Mouse (Mus musculus) thymus, postnatal 4 days (tissue): ENCODE results near the gene Pcsk5.

Source experiments
- DNase-seq: peaks from one replicate; pipeline ENCODE4 v3.0.0; 2021

Pcsk5 gene

DNA sequence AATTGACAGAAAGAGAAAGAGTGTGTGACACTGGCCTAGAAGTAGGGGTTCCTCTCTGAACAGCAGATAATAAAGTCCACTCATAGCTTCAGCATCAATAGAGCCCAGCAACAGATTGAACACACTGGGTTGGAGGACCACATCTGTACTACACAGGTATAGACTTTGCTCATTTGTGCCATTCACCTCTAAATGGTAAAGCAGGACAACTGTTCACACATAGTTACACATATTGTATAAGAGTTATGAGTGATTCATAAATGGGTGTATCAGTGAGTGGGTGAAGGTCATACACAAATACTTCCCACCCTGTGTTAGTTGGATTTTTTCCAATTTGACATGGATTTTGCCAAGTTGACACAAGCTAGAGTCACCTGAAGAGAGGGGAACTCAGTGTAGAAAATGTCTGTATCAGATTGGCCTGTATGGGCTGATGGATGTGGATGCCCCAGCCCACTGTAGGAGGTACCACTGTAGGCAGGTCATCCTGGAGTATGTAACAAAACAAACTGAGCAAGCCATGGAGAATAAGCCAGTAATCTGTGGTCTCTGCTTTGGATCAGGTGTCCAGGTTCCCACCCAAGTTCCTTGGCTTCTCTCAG lies 104.7 kb downstream of the Pcsk5 start:
- no peak for DNase-seq

DNA sequence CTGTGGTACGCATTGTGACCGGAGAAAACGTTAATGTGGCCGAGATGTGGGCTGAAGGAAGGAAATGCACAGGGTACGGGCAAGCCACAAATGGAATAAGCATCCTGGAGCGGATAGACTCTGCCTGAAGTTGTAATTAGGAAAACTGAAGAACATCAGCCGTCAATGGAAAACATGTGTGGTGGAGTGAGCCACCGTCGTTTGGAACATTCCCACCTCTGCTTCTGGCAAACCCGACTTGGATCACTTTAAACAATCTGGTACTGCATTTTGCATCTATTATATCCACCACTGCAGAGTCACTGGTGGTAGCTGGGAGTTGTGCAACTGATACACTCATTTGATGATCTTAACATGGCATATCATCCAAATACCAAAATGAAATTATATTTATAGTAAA lies 120.4 kb downstream of the Pcsk5 start:
- DNase-seq, result no peak

DNA sequence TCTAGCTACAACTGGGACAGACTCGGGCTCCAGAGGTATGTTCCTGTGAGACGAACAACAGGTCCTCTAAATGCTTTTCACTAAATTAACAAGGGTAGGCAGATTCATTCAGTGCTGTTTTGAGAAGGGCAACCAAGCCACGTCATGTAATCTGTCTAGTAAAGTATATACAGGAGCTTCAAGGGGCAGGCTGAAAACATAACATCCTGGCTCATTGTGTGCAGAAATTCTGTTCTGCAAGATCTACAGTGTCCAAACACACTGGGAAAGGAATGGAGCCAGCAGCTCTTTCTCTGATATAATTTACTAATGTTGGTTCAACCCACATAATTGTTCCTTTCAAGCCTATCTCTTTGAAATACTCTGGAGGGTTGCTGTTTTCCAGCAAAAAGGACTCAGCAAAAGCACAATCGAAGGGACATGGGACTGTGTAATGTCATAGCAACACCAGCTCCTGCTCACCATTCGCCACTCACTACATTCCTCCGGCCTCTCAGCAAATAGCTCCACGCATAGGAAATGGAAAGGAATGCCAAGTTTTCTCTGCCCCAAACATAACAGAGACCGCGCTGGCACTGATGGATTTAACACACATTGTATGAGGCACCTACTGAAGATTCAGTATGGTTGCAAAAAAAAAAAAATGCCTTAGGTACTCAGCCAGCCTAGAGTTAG lies 122.0 kb downstream of the Pcsk5 start:
- no peak for DNase-seq

DNA sequence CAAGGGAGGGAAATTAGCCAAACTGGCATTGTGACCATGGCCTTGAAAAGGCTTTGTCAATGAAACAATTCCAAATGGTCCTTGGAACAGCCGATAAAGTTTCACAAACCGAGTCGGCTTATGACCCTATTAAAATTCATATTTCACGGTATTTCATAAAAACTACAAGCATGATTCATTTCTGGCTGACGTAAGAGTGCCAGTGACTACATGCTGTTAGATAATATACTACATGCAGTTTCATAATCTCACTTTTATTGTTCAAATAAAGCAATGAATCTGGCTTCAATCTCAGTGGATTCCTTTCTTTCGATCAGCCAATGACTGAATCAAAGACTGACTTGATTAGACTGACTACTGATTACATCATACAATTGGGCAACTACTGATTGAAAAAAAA lies 145.8 kb downstream of the Pcsk5 start:
- no peak for DNase-seq

DNA sequence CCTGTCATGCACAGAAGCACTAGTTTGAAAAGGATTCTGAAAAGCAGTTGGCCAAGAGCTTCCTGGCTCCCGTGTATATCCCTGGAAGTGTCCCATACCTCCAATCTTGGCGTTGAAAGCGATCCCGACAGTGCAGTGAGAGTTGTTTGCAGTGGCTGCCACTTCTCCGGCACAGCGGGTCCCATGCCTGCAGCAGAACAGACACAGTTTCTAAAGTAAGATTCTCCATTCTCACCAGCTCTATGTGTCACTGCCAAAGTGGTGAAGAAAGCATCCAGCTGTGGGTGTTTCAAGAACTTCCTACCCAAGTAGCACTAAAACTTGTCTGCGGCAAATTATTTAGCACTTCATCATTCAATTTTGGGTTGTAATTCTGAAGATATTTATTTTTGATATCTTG lies 159.1 kb downstream of the Pcsk5 start:
- no peak for DNase-seq

DNA sequence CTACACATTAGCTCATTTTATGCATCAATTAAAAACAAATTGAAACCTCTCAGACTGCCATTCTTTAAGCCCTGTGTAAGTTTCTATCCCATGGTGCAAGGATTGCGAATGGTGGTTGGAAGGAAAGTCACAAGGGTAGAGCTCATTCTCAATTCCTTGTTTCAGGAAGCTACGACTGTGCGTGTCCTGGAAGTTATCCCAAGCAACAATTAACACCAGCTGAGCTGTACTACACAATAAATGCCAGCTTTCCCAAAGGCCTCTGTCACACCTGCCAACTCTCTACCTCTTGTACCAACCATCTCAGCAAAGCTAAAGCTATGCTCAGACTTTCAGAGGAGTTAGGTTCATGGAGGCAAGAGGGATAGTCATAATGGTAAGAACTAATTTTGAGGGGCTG lies 174.8 kb downstream of the Pcsk5 start:
- DNase-seq, result no peak

DNA sequence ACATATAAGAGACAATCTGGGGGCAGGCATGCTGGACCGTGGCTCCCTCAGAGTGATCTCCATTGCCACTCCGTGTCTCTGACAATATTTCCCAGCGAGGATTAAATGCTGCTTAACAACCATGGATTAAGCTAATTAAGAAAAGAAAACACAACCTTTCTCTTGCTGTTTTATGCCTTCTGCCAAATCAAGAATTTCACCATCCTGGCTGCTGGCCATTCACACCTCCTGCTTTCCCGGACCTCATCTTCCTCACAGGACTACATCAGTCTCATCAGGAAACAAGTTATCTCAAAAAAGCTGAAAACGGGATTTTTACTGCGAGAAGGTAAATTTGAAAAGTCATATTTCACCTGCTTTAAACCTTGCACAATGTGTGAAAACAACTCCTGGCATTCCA lies 175.2 kb downstream of the Pcsk5 start:
- DNase-seq, result no peak

DNA sequence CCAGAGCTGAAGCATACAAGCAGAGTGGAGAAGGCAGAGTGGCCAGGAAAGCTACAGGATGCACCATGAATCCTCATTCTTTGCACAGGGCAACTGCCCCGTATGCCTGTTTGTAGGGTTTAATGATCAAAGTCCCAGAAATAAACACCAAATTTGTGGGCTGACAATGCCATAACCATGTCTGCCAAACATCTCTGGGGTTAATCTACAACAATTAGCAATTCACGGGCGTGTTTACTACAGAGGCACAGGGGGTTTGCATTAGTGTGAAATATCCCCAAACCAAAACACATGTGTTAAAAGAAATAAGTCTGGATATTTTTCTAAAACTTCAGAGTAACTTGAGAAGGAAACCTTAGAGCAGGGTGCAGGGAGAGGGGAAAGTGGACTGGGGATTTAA lies 178.1 kb downstream of the Pcsk5 start:
- no peak for DNase-seq

DNA sequence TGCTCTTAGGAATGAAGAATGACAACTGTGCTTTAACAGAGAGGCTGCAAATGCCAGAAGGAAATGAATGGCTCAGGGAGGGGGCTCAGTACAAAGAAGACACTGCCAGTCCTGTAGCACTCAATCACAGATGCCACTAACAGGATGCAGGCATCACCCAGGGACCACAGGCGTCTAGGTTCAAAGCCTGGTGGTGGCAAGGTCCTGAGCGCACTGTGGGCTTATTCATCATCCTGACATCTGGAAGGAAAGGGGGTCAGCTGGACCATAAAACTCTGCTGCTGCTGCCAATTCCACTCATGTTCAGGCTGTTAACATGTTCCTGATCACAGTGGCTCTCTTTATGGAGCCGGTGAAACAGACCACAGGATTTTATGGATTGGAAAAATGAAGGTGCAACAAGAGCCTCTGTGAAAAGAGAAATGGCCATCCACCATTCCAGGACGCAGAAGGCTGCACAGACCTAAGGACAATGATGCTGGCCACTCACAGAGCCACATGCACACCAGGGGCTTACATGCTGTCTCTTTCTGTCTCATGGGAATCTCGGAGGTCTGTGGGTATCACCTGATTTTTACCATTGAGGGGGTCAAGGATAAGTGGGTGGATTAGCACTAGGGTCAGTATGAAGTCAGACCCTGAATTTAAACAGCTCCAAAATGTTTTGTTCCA lies 186.5 kb downstream of the Pcsk5 start:
- no peak for DNase-seq

DNA sequence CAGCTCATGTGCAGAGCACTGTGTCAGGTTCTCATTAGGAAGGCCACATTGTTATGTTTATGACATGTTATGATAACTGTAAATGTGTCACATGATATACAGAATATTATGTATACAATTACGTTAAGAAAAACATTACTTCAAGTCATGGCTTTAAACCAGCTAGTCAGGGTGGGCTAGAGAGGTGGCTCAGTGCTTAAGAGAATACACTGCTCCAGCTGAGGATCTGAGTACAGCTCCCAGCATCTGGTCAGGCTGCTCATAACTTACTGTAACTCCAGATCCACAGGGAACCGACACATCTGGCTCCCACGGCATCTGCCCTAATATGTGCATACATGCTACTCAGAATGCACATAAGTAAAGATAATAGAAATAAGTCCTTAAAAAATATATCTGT lies 187.5 kb downstream of the Pcsk5 start:
- DNase-seq, result no peak

DNA sequence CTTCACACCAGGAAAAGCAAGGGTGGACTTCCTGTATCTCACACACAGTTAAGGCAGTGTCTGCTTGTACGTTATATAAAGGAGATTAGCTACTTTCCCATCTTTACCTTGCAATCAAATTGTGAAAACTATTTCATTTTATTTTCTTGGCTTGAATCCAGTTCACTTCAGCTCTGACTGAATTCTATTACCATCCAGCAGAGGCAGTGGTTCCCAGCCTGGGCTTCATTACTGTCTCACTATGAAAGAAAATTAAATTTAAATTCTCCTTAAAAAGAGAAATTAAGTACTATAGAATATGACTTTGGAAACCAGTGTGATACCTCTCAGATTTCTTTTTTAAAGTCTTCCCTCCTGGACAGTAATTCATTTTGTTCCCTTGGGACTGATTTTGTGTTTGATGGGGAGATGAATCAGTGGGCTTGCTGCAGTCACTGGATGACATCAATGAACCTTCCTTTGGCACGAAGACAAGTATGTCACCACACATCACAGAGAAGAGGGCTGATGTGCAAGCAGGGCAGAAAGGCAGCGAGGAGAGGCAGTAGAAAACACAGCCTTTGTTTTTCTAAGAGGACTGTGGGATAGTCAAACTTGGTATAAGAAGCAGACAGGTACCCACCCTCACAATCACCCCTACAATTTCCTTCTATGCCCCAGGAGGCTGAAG lies 194.2 kb downstream of the Pcsk5 start:
- DNase-seq, result no peak

DNA sequence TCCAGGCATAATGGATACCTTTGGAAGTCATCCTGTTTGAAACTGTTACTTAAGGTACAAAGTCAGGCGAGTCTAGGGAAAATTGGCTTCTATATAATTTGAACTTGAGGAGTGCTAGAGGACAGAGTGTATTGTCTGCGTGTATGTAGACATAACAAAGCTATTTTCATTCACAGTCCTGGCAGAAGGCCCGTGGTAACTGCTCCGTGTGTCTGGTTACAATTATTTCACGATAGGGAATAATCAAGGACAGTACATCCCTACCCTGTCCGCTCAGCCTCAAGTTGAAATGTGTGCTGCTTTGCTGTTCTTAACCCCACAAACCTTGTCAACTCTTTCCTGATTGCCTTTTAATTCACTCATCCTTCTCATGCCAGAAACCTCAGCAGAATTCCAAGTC lies 201.4 kb downstream of the Pcsk5 start:
- no peak for DNase-seq

DNA sequence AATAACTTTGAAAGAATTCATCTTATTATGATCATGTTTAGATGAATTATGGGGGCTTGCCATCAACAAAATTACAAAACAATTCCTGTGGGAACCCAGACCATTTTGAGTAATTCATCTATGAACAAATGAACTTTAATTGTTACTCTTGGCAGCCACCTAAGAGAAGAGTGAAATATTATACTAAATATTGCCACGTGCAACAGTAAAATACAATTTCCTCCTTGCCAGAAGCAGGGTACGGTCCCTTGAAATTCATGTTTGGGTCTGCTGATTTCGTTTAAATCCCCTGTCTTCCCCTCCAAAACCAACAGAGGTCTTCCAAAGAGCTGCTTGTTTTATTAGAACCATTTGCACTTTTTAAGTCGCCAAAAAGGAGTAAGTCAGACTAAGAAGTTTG lies 221.8 kb downstream of the Pcsk5 start:
- DNase-seq, result no peak

DNA sequence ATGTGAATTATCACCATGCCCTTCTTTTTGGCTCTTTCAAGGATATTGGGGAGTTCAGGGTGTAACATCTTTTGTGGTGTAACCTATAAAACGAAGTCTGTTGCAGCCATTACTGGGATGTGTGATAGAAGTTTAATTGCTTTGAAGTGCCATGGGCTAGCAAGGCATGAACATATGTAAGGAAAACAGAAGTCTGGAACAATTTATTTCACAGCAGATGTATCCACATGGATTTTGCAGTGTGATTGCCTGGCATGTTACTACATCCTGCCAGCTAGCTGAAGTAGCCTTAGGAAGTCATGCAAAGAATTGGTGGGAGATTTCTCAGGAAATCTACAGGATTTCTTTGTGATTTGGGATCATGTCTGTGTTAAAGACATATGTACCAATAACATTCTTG lies 230.9 kb downstream of the Pcsk5 start:
- DNase-seq, result no peak

DNA sequence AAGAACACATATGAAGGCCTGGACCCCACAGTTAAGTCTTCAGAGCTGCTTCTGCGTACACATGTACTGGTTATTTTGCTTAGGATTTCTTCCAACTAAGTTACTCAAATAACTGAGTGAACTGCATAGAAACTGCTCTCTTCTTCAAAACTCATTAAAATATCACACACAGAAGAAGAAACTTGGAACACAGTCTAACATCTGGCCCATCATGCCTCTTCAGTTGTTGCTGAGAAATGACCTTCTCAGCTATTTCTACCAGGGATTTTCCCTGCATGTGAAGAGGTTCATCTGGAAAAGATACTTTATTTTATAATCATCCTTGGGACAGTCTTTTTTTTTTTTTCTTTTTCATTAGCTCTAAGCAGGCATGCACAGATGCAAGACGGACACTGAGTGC lies 231.3 kb downstream of the Pcsk5 start:
- no peak for DNase-seq

DNA sequence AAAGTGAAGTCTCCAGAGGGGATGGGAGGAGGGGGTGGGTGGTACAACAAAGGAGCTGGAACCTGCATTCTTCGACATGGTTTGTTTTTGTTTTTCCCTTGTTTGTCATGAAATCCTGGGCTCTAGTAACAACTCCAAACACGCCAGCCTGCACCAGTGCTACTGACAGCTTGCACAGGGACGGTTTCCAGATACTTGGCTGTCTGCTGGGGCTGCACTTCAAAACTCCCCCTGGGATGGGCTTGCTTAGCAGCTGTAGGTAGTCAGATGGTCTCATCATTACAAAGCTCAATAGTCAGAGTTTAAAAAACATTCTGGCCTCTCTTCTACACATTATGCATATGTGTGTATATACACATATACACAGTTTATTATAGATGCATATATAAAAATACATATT lies 234.1 kb downstream of the Pcsk5 start:
- DNase-seq, result no peak

DNA sequence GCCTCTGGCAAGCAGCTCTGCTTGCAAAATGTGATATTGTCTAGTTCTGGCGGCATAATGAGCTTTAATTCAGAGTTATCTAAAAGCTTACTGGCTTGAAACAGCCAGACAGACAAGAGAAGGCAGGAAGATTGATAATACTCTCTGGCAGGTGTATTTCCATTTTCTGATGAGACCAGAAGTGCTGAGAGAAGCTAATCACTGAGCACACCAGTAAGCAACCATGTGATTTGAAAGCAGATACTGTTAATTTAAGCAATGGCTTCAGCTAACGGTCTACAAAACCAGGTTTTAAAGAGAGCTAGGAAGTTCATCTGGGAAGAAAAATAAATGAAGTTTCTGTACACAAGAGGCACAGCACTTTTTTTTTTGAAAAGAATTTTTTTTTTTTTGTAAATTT lies 237.1 kb downstream of the Pcsk5 start:
- no peak for DNase-seq

DNA sequence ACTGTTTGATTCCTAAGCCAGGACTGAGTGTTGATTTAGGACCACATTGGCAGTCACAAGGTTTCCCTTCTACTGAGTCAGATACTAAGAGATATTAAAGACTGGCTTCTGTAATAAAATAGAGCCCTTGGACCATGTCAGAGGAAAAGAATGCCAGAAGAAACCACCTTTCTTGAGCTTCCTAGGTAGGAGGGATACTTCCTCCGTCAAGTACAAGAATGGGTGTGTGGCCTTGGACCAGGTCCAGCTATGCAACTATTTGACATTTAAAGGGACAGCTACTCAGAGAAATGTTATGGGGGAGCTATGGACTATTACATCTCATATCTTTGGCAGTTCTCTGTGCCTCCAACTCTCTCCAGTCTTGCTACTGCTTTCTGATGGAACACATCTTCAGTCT lies 244.6 kb downstream of the Pcsk5 start:
- DNase-seq, result no peak

DNA sequence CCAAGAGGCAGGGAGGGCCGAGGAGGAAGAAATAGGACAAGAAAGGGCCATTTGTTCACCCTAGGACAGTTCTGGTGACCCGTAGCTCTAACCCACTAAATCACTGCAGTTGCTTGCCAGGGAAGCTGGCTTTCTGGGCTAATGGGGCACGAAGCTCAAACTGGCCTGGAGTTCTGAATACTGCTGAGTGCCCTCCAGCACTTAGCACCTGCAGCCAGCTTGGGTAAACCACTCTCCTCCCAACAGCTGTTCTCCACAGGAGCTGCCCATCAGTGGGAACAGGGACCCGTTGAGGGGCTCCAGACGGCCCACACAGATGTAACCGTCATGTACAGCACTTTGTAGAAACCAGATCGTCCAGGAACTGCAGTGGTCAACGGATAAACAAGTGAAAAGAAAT lies 246.1 kb downstream of the Pcsk5 start:
- no peak for DNase-seq

DNA sequence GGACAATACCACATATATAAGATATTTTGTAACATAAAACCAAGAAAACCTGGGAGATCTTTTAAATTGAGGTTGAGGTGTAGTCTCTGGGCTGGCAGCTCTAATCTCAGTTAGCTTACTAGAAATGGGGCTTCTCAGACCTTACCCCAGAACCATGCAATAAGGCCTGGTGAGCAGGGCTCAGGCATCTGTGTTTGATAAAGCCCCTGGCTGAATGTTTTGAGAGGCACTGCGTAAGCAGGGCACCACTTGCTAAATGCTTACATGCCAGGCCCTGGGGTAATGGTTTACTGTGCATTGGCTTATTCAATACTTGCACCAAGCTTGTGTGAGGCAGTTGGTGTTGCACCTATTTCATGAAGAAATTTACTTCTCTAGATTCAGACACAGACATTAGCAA lies 247.1 kb downstream of the Pcsk5 start:
- DNase-seq, result no peak

DNA sequence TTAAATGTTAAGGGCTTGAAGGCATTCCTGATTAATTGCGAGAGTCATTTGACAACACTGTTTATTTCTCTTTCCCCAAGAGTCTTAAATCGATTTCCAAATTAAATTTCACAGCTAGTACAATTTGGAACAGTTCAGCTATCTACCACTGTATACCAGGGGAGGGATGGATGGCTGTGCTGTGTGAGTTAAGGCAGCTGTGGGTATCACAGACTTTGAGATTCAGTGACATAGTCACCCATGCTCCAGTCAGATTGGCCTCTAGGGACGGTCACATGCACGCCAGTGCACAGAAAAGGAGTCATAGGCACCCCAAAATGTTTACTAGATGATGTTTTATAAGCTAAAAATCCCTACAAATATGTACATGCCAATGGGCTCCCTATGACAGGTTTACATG lies 260.0 kb downstream of the Pcsk5 start:
- DNase-seq, result no peak

DNA sequence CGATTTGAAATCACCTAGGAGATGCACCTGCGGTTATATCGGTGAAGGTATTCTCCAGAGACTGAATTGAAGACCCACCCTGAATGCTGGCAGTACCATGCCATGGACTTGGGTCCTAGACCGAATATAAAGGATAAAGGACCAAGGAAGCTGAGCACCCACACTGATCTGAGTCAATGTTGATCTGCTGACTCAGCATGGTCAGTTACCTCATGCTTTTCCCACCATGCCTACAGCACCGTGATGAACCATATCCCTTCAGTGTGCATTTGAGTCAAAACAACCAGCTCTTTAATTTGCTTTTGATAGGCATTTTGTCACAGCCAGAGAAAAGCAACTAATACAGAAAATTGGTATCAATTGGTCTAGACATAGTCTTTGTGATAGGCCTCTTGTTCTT lies 262.9 kb downstream of the Pcsk5 start:
- DNase-seq, result no peak

DNA sequence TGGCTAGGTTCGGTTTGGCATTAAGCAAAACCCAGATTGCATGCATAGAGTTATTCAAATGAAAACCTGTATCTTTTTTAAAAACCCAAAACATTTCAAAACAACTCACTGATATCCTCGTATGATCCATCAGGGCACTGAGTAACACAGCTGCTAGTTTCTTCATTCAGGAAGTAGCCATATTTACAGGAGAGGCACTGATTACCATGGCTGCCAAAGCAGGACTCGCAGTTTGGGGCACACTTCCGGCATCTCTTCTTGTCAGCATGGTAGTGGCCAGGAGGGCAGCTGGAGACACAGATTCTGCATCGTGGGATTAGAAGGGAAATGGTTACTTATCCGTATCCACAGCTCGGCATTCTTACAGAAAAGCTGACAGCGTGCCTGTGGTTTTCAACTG lies 265.1 kb downstream of the Pcsk5 start:
- no peak for DNase-seq

DNA sequence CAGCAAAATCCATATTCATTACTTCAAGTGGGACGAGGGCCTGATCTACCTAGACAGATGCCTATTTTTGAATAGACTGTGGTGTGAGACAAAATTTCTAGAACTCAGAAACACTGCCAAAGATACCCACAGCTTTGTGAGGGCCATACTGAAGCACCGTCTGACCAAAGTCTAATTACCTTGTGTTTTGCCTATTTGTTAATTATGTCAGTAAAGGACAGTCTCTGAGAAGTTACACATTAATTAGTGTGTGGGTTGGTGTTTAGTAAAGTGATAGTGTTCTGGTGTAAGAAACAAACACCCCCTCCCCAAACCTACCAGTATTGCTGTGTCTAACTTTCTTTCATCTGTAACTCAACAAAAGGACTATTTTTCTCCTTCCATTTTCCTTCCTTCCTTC lies 266.5 kb downstream of the Pcsk5 start:
- no peak for DNase-seq
